Mouse (Mus musculus): Measurements from ENCODE around the gene Msh5.

Msh5 gene

DNA sequence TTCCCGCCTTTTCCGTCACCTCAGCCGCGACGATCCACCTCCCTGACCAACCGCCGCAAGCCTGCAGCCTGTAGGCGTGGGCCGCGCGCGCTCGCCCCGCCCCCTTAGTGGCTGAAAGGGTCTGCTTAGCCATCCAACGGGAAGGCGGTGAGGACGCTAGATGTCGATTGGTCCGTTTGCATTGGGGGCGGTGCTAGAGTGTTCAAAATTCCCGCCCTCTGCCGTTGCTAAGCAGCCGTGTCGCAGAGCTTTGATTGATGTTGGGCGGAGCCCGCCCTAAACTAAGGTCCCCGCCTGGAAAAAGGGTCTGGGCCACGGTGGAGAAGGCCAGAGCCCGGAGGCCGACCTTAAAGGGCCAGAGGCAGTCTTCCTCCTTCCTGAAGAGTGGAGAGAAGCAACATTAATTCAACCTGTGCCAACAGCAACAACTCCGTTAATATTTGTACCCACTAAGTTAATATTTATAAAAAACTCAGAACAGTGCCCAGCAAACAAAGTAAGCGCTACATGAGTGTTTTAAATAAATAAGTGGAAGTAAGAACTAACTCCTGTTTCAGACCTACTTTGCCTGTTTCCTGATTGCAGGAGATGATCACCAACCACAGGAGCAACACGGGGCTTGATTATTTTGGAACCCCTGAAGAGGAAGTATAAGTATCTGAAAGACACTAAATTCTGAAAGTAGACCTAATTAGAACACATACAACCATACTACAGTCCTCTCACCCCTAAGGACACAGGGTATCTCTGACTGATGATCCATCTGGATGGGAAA is at the start of gene Msh5:
Gene Msh5 (minus strand): TSS at position 65 of the 775 bp plus-strand sequence.
- DNase-seq (ENCODE audit: low read depth) = peak; percentile 100

DNA sequence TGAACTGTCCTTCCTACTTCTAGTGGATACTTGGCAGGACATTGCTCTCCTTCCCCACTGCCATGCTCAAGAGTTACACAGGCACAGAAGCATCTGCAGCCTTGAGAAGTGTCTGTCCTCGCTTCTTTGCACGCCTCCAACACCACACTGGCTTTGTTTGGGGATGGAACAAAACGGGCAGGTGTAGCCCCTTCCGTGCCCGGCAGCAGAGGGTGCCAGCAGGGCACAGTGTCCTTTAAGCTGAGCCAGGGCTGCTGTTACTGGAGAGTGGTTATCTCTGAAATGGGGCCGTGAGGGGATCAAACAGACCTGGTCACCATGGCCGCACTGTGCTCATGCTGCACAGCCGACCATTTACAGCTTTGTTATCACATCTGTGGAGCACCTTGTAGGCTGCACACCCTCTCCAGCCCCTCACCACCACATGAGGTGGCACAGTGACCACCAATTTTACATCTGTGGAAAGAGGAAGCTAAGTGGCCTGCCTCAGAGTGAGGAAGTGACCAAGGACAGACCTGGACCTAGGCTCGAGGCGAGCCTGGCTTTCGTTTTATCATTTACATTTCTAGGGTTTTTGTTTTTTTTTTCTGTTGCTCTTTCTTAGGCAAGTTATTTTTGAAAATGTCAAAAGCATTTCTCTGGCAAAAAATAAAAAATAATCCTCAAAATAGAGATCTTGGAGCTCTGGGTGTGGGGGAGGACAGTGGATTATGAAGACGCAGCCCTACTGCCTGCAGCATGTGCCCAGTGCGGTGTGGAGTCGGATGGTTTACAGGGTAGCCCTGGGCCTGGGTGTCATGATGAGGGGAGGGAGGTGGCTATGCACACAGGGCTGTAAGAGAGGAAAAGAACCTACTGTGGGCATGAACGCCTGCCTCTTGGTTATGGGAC is 48.2 kb upstream of the Msh5 start:
- DNase-seq (ENCODE audit: low read depth) = peak; percentile 46

DNA sequence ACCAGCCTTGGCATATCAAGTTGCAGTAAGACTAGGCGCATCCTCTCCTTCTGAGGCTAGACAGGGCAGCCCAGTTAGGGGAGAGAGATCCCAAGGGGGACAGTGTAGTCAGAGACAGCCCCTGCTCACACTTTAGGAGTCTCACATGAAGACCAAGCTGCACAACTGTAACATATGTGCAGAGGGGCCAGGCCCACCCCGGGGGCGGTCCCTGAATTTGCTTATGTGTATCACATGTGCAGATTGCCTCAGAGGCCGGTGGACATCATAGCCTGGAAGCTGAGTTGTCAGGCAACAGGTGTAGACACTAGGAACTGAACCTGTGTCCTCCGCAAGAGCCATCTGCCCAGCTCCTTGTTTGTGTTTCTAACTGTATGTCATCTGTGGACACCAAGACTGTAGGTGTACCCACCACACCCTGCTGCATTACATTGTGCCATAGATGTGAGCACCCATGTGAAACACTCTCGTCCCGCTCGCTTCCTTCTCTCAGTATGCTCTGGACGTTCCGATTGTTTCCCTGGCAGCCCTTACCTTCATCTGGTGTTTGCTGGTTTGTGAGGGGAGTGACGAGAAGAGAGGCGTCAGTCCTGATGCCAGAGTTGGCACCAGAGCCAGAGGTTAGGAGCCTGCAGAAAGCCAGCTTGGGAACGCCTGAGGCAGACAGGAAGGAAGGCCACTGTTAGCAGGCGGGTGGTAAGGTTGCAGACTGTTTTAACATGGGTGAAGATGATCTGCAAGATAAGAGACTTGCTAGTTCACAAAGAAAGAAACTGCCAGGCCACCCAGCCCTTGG is 46.1 kb upstream of the Msh5 start:
- DNase-seq (ENCODE audit: low read depth) = no peak

DNA sequence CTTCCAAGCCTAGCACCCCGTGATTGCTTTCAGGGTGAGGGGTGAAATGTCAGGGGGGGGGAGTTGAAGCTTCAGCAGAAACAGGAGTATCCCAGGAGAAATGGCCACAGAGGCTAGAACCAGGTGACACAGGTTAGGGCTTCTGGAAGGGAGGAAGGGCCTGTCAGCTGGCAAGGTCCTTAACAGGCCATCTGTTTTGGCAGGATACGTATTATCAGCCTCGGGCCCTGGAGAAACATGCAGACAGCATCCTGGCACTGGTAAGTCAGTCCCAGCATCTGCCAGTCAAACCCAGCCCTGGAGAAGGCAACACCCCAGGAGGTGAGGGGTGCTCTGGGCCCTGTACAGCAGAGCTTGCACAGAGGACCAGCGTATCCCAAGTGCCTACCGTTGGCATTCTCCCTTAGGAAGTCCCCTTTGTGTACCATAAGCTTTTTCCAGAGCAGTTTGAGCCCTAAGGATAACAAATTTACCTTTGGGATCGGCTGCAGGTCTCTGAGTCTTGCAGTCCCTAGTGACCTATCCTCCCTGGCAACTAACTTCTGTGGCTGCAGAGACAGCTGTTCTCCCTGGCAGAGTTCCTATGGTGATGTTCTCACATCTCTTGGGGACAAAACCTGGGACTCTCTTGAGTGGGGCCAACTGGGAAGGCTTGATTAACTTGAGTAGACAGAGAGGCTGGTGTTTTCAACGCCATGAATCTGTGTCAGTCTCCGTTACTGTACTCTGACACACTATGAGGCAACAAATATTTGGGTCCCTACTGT is 43.8 kb upstream of the Msh5 start:
- no peak for DNase-seq (ENCODE audit: low read depth)

DNA sequence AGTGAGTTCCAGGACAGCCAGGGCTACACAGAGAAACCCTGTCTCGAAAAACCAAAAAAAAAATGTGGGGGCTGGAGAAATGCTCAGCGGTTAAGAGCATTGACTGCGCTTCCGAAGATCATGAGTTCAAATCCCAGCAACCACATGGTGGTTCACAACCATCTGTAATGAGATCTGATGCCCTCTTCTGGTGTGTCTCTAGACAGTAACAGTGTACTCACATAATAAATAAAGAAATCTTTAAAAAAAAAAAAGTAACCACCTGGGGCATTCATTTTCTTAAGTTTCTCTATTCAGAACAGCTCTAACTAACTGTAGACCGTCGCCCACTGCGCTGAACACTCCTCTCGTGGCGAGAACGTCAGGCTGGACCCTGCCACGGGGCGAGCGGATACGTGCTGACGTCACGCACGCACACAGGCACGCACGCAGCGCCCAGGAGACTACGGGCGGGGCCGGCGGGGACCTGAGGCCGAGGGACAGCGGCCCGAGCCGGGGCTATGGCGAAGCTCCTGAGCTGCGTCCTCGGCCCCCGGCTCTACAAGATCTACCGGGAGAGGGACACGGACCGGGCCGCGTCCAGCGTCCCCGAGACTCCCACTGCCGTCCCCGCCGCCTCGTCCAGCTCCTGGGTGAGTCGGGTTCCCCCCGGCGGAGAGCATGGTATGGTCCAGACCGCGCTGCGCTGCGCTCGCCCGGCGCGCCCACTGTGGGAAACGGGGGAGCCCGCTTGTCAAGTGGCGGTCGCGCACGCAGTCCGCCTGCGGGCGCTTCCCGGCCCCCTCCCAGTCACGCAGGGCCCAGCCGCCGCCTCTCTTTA is 42.5 kb upstream of the Msh5 start, which contains the start of gene Abhd16a:
Gene Abhd16a (plus strand): TSS at position 439 of the 820 bp plus-strand sequence.
- DNase-seq (ENCODE audit: low read depth) = peak; percentile 94

DNA sequence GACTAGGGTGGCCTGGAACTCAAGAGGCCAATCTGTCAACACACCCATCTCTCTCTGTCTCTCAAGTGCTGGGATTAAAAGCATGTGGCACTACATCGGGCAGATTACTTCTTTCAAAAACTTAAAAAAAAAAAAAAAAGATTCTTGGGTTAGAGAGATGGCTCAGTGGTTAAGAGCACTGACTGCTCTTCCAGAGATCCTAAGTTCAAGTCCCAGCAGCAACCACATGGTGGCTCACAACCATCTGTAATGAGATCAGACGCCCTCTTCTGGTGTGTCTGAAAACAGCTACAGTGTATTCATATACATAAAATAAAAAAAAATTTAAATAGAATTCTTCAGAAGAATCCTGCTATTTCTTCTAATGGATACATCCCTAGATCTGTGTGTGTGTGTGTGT is 41.6 kb upstream of the Msh5 start:
- DNase-seq (ENCODE audit: low read depth) = peak; percentile 48

DNA sequence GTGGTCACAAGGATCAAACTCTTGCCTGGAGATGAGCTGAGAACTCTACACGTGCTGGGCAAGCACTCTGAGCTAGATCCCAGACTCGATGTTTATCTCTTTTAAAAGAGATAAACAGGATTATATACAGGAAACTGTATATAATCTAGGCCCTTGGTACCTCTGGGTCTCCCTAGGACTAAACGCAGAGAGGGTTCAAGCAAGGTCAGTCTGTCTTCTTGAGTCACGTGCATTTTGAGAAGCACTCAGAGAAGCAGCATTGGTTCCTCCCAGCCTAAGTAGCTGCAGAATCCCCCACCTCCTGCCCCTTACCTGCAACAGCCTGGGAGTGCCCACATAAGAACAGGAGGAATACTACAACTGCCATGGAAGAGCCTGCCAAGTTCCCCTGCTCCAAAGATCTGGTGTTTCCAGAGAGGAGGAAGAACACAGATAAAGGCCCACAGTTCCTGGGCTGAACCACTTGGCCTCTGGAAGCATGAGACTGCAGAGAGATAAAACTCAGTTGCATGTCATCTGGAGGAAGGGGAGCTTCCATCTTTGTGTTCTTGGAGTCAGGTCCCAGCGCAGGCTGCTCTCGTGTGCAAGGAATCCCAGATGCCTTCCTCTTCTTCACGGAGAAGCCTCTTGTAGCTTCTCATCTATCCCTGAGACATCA is 38.8 kb upstream of the Msh5 start, which contains the start of gene Ly6g6f:
Gene Ly6g6f (minus strand): TSS at position 403 of the 658 bp plus-strand sequence.
- no peak for DNase-seq (ENCODE audit: low read depth)

DNA sequence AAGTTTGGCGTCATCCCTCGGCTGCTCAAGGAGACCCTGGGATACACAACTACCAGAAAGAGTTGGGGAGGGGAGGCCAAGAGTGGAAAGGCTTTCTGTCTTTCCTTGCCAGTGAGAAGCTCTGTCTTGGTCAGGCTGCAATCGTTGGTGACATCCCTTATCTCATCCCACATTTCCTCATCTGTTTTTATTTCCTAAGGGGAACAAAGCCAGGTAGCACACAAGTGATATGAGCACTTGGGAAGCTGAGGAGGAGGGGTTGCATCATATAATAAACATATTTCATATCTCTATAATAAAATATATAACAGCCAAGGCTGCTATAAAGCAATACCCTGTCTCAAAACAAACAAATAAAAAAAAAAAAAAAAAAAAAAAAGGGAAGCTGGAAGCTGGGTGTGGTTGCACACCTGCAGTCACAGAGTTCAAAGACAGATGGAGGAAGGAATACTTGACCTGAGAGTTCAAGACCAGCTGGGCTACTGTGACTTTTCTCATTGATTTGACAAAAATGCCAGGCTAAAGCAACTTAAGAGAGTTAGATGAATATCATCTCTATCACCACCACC is 37.5 kb upstream of the Msh5 start:
- DNase-seq (ENCODE audit: low read depth) = no peak

DNA sequence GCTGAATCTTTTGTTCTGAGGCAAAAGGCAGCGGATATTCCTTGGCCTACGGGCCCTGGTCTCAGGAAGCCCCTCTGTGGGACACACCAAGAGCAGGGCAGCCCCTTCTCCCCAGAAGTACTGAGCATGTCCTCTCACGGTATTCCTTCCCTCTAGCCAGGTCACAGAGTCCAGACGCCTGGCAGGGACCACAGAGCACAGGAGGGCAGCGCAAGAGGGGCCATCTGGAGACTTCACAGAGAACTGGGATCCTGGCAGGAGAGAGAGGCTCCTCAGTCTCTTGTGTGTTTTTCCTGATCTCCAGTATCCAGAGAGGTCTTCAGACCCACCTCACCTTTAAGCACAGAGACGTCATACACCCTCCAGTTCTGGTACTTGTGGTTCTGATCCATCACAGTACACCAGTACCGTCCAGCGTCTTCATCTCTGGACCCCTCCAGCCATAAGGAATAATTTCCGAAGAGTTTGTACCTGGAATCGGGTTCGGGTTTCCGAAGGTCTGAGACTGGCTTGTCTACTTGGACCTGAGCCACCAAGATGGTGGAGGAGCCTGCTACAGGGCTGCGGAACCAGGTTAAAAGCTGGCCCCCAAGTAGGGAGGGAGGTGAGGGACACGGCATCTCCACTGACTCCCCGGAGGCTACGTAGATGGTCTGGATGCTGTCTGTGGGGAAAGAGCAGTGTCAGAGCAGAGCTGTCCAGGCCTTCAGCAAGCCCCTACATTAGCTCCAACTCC is 36.5 kb upstream of the Msh5 start:
- no peak for DNase-seq (ENCODE audit: low read depth)

DNA sequence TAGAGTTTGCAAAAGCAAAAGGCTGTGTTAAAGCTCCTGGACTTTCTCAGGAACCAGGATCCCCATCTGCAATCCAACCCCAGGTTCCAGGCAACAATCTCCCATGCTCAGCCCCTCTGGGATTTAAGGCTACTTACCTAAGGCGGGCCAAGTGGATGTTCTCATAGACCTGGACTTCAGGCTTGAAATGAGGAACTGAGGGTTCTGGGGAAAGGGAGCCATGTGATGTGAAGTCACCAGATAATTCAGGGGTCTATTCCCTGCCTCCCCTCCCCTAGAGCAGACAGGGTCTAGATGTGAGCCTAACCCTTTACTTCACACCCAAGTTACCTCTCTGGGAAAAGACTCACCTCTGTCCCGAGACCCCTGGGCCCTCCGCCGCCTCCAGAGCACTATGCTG is 34.2 kb upstream of the Msh5 start:
- DNase-seq (ENCODE audit: low read depth) = no peak

DNA sequence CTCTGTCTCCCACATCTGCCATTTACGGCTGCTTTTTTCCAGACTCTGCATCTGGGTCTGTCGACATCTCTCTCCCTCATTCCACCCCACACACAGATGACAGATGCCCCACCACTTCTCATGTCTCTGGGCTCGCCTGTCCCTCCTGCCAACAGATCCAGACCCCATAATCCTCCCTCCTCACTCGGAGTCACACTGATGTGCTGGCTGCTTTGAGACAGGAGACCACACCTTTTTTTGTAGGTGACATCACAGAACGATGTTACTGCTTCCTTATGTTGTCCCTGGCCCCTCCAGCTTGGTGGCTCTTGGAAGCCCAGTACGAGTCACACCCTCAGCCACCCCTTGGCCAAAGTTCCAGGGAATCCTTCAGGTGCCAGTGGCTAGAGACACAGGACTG is 33.7 kb upstream of the Msh5 start:
- no peak for DNase-seq (ENCODE audit: low read depth)

DNA sequence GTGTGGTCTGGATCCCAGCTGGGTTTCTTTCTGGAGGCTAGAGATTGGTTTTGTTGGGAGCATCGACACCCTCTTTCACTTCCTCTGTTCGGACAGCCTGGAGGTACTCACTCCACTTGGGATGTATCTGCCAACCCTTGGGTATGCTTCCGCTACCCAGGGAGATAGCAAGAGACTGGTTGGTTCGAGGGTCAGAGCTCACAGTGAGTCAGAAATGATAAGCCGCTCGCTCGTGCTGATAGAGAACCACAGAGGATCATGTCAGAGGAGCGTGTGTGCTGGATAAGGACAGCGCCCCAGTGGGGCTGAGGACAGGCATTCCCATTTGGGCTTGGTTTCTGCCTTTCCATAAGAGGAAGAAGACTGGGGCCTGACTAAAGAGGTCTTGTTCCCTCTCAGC is 33.2 kb upstream of the Msh5 start:
- DNase-seq (ENCODE audit: low read depth) = peak; percentile 90

DNA sequence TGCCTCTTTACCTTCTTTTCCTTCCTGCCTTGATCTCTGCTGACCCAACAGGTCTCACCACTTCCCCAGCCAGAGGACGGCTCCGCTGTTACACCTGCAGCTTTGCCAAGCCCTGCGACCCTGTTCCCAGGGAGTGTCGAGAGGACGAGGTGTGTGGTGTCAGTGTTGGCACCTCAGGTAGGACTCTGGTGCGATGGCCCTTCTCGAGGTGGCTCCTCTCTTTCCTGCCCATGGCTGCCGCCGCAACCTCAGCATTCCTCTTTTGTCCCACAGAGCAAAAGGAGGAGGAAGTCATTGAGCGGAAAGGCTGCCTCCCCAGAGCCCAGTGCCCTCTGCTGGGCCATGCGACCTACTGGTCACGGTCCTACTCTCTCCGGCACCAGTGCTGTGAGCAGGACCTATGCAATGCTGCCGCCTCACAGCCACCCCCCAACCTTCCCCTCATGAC is 31.3 kb upstream of the Msh5 start, which contains the start of gene Ly6g6d:
Gene Ly6g6d (minus strand): TSS at position 280 of the 448 bp plus-strand sequence.
- no peak for DNase-seq (ENCODE audit: low read depth)

DNA sequence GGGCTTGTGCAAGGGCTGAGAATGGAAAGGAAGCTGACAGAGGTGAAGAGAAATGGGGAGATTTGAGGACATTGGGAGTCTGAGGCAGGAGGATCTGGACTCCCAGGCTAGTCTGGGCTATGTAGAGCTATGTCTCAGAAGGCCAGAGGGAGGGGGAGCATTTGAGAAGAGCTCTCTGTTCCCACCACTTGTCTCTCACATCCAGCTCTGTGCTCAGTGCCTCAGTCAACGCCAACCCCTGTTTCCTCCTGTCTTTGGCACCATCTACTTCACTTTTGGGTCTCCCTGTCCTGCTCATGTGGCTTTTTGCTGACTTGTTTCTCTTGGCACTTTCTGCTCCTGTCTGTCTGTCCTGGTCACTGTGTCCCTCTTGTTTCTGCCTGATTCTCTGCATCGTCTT is 30.7 kb upstream of the Msh5 start:
- DNase-seq (ENCODE audit: low read depth) = no peak

DNA sequence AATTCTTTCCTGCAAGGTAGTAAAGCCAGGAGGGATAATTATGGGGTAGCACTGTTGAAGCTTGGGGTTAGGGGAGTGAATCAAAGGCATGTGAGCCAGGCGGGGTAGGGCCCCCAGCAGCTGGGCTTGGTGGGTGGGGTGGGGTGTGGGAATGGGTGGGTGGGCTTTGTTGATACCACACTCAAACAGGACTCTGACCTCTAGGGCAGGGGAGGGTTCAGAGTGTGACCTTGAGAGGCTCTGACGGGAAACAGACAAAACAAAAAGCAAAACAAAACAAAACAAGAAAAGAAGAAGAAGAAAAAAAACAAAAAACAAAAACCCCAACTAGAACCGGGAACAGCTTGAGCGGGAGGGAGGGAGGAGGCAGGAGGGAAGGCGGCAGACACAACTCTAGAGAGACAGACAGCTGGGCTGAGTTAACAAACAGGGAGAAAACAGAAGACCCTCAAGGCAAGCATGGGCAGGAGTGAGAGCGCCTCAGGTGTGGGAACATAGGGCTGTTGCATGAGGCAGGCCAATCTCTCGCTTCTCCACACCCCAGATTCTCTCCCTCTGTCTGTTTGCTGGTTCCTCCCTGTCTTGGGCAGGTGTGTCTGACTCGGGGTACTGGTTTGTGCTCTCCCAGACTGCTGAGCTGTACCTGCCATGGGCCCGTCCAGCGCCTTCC is 30.1 kb upstream of the Msh5 start, which contains the start of gene Ly6g6e:
Gene Ly6g6e (plus strand): TSS at position 396 of the 670 bp plus-strand sequence.
- no peak for DNase-seq (ENCODE audit: low read depth)

DNA sequence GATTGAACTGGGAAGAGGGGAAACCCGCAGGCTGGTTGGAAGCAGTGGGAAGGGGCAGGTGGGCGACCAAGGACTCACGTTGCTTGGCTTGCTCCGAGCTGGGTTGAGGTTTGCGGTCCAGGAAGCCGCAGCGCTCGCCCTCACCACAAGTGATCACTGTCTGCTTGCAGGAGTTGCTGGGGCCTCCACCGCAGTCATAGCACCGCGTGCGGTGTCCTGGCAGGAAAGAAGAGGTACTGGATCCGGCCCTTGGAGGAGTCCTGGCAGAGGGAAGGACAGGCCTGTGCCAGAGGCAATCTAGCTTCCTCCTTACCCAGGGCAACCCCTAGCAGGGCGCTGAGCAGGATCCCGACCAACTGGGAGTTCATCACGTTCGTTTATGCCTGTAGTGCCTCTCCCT is 27.6 kb upstream of the Msh5 start:
- peak; percentile 48 for DNase-seq (ENCODE audit: low read depth)

DNA sequence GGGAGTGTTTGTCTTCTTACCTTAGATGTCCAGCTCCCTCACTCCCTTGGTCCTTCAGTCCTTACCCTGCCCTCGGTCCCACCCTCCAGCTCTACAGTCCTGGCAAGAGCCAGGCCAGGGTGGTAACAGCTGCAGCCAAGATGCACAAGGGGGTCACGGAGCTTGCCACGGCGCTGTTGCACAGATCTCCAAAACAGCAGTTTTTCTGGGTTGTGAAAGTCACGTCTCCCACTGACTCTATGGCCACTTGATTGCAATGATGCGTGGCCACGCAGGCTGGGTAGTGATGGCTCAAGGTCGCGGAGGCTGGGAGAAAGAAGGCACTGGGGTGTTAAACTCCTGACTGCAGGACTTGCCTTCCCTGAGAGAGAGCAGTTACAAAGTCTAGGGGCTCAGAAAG is 24.9 kb upstream of the Msh5 start:
- no peak for DNase-seq (ENCODE audit: low read depth)

Data from 416B (cell line).